ENCODE assay signal across 18 mouse cellular contexts in the genomic region with DNA sequence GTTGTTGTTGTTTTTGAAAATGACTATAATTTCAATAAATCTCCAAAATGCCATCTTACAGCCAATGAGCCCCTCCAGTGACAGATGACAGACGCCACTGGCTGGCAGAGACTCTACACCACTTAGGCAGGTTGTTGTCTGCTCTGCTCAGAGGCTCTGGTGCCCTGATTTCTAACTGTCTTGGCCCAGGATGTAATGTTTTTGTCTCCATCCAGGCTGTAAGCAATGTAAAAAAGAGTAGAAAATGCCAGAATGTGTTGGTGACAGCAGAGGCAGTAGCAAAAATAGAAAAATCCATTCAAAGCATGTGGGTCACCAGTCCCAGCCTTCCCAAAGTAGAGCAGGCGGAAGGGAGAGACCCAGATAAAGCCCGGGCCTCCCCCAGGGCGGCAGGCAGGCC.
A peak's percentile ranks its signal among the peaks of the same experiment; 100 is the strongest.
DNase-seq lines count a peak whose midpoint lies in the region; ATAC-seq and TF ChIP-seq lines count a peak whose summit lies in the region.
"Had no signal": no experiment of that assay in that cellular context is flagged by ENCODE, and none has a peak within 500 bp of the region (broad histone marks: within the 10 kb centered on the region; RNA-seq: fewer than 3 reads in every experiment).

No protein-coding gene starts in this region.

- ATAC-seq in hindbrain, postnatal 0 days, result no peak
- ATAC-seq: CD4-positive, CD25-positive, alpha-beta regulatory T cell, adult 4 months; intestine, embryonic 15.5 days; lung, postnatal 0 days had no signal

- H3K36me3 ChIP-seq in hindbrain, embryonic 10.5 days, result no peaks in the 10 kb centered on the region
- H3K36me3 ChIP-seq in hindbrain, postnatal 0 days (ENCODE audit: insufficient read depth, low read length), result no peaks in the 10 kb centered on the region
- no peaks in the 10 kb centered on the region for H3K36me3 ChIP-seq in heart, adult 2 months (ENCODE audit: control insufficient read depth, insufficient read depth, low read length)
- H3K36me3 ChIP-seq: hindbrain, embryonic 12.5 days; intestine, embryonic 15.5 days; liver, embryonic 13.5 days had no signal

- no peak for TF ChIP-seq POLR2A in cortical plate, adult 2 months (IDR thresholded peaks at IDR 0.05; ENCODE audit: extremely low read depth, insufficient read depth, low read length)
- no peak for TF ChIP-seq POLR2A in heart, adult 2 months (IDR thresholded peaks at IDR 0.05; ENCODE audit: insufficient read depth, low read depth, low read length)

- H3K27ac ChIP-seq in hindbrain, embryonic 10.5 days, result peak overlapping the region; percentile 67
- H3K27ac ChIP-seq in hindbrain, postnatal 0 days, result no peak overlapping the region
- peak overlapping the region; percentile 9; the same call in 1 of the 2 replicates for H3K27ac ChIP-seq in cortical plate, adult 2 months (ENCODE audit: insufficient read depth, low read length)
- no peak overlapping the region for H3K27ac ChIP-seq in heart, adult 2 months
- H3K27ac ChIP-seq: gastrocnemius, adult 2 months; hindbrain, embryonic 12.5 days; intestine, embryonic 15.5 days; kidney, postnatal 0 days; liver, embryonic 13.5 days had no signal

- no peak for TF ChIP-seq CTCF in hindbrain, postnatal 0 days (IDR thresholded peaks at IDR 0.05; ENCODE audit: low read depth)
- TF ChIP-seq CTCF in cortical plate, adult 2 months (IDR thresholded peaks at IDR 0.05; ENCODE audit: extremely low read depth, insufficient read depth, low read length), result no peak
- TF ChIP-seq CTCF in heart, adult 2 months (IDR thresholded peaks at IDR 0.05), result no peak

- DNase-seq in hindbrain, embryonic 10.5 days (ENCODE audit: low spot score), result no peak
- DNase-seq in hindbrain, postnatal 0 days (ENCODE audit: low spot score), result no peak
- peak; percentile 11 for DNase-seq in ovary, adult 18-20 months (ENCODE audit: low spot score)
- no peak for DNase-seq in ovary, postnatal 10 days (ENCODE audit: low spot score)
- peak; percentile 34 for DNase-seq in telencephalon, adult 2 months (ENCODE audit: low read depth, low spot score)
- no peak for DNase-seq in heart, adult 2 months
- DNase-seq: adrenal gland, adult 8-10 months; gastrocnemius, adult 2 months; heart, adult 18-20 months; liver, embryonic 13.5 days; thymus, adult 2 months had no signal

- intact Hi-C loops in heart, adult 2 months (cut with DNase I), result no loop called here

- H3K9ac ChIP-seq in hindbrain, postnatal 0 days (replicated peaks; ENCODE audit: low read length), result no peak overlapping the region
- H3K9ac ChIP-seq in heart, adult 2 months (ENCODE audit: low read depth, low read length), result no peak overlapping the region
- H3K9ac ChIP-seq: hindbrain, embryonic 12.5 days; intestine, embryonic 15.5 days; liver, embryonic 13.5 days had no signal

- H3K4me3 ChIP-seq in hindbrain, embryonic 10.5 days, result no peak overlapping the region
- H3K4me3 ChIP-seq in hindbrain, postnatal 0 days (ENCODE audit: low read length), result no peak overlapping the region
- H3K4me3 ChIP-seq in cortical plate, adult 2 months (ENCODE audit: insufficient read depth, low read length), result no peak overlapping the region
- H3K4me3 ChIP-seq in heart, adult 2 months, result no peak overlapping the region
- H3K4me3 ChIP-seq: gastrocnemius, adult 2 months; hindbrain, embryonic 12.5 days; intestine, embryonic 15.5 days; liver, embryonic 13.5 days; megakaryocyte, embryonic 14.5 days had no signal

- no peaks in the 10 kb centered on the region for H3K79me2 ChIP-seq in heart, adult 2 months (replicated peaks; ENCODE audit: control insufficient read depth, insufficient read depth, low read length)

- H3K4me1 ChIP-seq in hindbrain, embryonic 10.5 days (replicated peaks), result peaks cover 28% of the 10 kb centered on the region
- no peaks in the 10 kb centered on the region for H3K4me1 ChIP-seq in hindbrain, postnatal 0 days (ENCODE audit: insufficient read depth, low read length)
- H3K4me1 ChIP-seq in cortical plate, adult 2 months (ENCODE audit: control insufficient read depth, insufficient read depth, low read length), result peaks cover 9% of the 10 kb centered on the region
- H3K4me1 ChIP-seq in heart, adult 2 months (ENCODE audit: control insufficient read depth, insufficient read depth, low read length), result no peaks in the 10 kb centered on the region
- H3K4me1 ChIP-seq: intestine, embryonic 15.5 days had no signal

- WGBS in hindbrain, embryonic 10.5 days, result 85% methylated on average over 4 of the region's 4 CpGs
- 69% methylated on average over 4 of the region's 4 CpGs for WGBS in hindbrain, postnatal 0 days
- 75% methylated on average over 4 of the region's 4 CpGs for WGBS in heart, adult 2 months

- no peaks in the 10 kb centered on the region for H3K9me3 ChIP-seq in hindbrain, embryonic 10.5 days
- no peaks in the 10 kb centered on the region for H3K9me3 ChIP-seq in hindbrain, postnatal 0 days (ENCODE audit: low read length)
- H3K9me3 ChIP-seq: hindbrain, embryonic 12.5 days; intestine, embryonic 15.5 days; liver, embryonic 13.5 days; megakaryocyte, embryonic 14.5 days had no signal

- no peak for TF ChIP-seq EP300 in heart, adult 2 months (IDR thresholded peaks at IDR 0.05; ENCODE audit: insufficient read depth, low read depth, low read length)

- no peaks in the 10 kb centered on the region for H3K27me3 ChIP-seq in hindbrain, embryonic 10.5 days (ENCODE audit: insufficient read depth, poor library complexity, severe bottlenecking)
- H3K27me3 ChIP-seq in hindbrain, postnatal 0 days (ENCODE audit: insufficient read depth, low read length), result no peaks in the 10 kb centered on the region
- no peaks in the 10 kb centered on the region for H3K27me3 ChIP-seq in heart, adult 2 months (ENCODE audit: control insufficient read depth, insufficient read depth, low read length)
- H3K27me3 ChIP-seq: hindbrain, embryonic 12.5 days; intestine, embryonic 15.5 days; liver, embryonic 13.5 days had no signal

- no peak overlapping the region for H3K4me2 ChIP-seq in hindbrain, postnatal 0 days (ENCODE audit: low read depth, low read length)
- H3K4me2 ChIP-seq: hindbrain, embryonic 12.5 days; intestine, embryonic 15.5 days; liver, embryonic 13.5 days had no signal

Comparison
In these comparisons a context has a peak if more than half of its experiments do, and no peak if none do; other contexts are left out.
1. DNase-seq: peak in ovary, adult 18-20 months (single experiment) and telencephalon, adult 2 months (single experiment); none in hindbrain, embryonic 10.5 days (single experiment), hindbrain, postnatal 0 days (single experiment), ovary, postnatal 10 days (single experiment) and heart, adult 2 months (0 of 2).
2. H3K27ac ChIP-seq: peak in hindbrain, embryonic 10.5 days (single experiment) and cortical plate, adult 2 months (single experiment); none in hindbrain, postnatal 0 days (single experiment) and heart, adult 2 months (single experiment).